9 mouse cellular contexts compared by ENCODE assay signal in the genomic region with DNA sequence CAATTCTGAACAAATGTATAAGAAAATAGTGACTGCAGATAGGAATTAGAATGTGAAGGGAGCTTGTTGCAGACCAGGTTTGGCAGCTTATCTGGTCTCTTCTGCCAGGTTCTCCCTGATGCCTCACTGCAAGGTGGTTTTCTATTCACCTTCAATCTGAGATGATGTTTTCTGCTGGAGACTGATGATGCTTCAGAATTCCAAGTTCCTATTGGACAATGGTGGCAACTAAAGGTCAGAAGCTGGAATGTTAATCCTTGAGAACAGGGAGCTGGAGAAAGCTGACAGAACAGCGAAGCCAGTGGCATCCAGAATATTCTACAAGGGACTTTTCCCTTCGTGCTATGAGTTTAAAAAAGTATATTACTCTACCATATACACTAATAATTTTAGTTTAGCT. TPM values are rescaled to one million over a fixed set of nuclear protein-coding genes. Genes with fewer than 3 reads are reported as not detected.
DNase-seq lines count a peak whose midpoint lies in the region; ATAC-seq lines count a peak whose summit lies in the region.
"Had no signal": no experiment of that assay in that cellular context is flagged by ENCODE, and none has a peak within 500 bp of the region (broad histone marks: within the 10 kb centered on the region; RNA-seq: fewer than 3 reads in every experiment).

No protein-coding gene starts in this region.

- H3K4me2 ChIP-seq in forebrain, embryonic 16.5 days (ENCODE audit: low read length): no peak overlapping the region
- H3K4me2 ChIP-seq: hindbrain, embryonic 15.5 days had no signal

- ATAC-seq in forebrain, embryonic 16.5 days: no peak
- no peak for ATAC-seq in megakaryocyte-erythroid progenitor cell, adult 5-6 weeks (replicated peaks; ENCODE audit: low FRiP score, low TSS enrichment, poor library complexity, severe bottlenecking)

- peak; percentile 58 for DNase-seq in layer of hippocampus, adult 11-12 months (ENCODE audit: low spot score)
- no peak for DNase-seq in layer of hippocampus, adult 9-11 months
- peak; percentile 52 for DNase-seq in Muller cell, postnatal 12 days (ENCODE audit: inconsistent ontology term)
- peak; percentile 59 for DNase-seq in brain, adult 2 months (ENCODE audit: low read depth, low spot score)
- peak; percentile 65 for DNase-seq in lung, postnatal 14 days

- no peaks in the 10 kb centered on the region for H3K4me1 ChIP-seq in forebrain, embryonic 16.5 days (replicated peaks; ENCODE audit: control insufficient read depth, insufficient read depth, low read length)
- H3K4me1 ChIP-seq: hindbrain, embryonic 15.5 days; megakaryocyte, embryonic 14.5 days had no signal

- no peak overlapping the region for H3K4me3 ChIP-seq in forebrain, embryonic 16.5 days (replicated peaks; ENCODE audit: low read length)
- H3K4me3 ChIP-seq: hindbrain, embryonic 15.5 days; megakaryocyte, embryonic 14.5 days had no signal

- 0 out of 2 replicates have a peak, but pooled peaks cover 2% of the 10 kb centered on the region for H3K27me3 ChIP-seq in forebrain, embryonic 16.5 days (replicated peaks; ENCODE audit: control insufficient read depth, insufficient read depth, low read length)
- H3K27me3 ChIP-seq: hindbrain, embryonic 15.5 days had no signal

- H3K36me3 ChIP-seq in forebrain, embryonic 16.5 days (ENCODE audit: control insufficient read depth, insufficient read depth): no peaks in the 10 kb centered on the region
- H3K36me3 ChIP-seq: hindbrain, embryonic 15.5 days had no signal

- no peaks in the 10 kb centered on the region for H3K9me3 ChIP-seq in forebrain, embryonic 16.5 days (ENCODE audit: control insufficient read depth, low read length)
- H3K9me3 ChIP-seq: hindbrain, embryonic 15.5 days; megakaryocyte, embryonic 14.5 days had no signal

- H3K27ac ChIP-seq in forebrain, embryonic 16.5 days (ENCODE audit: low read length): no peak overlapping the region
- H3K27ac ChIP-seq: hindbrain, embryonic 15.5 days had no signal

- WGBS in forebrain, embryonic 16.5 days: 32% methylated on average over 2 of the region's 2 CpGs

- H3K9ac ChIP-seq in forebrain, embryonic 16.5 days (replicated peaks; ENCODE audit: low read depth, low read length): no peak overlapping the region
- H3K9ac ChIP-seq: hindbrain, embryonic 15.5 days had no signal

RNA-seq across cellular contexts. Expression of gene Ubd, which starts 3.0 kb away (rescaled TPM):
- not detected in 2 replicates for polyA plus RNA-seq in forebrain, embryonic 16.5 days (2015; fragmentation: Nextera tagmentation; extraction: Ambion mirVana)
- not detected in 2 replicates for total RNA-seq in megakaryocyte-erythroid progenitor cell, adult 5-6 weeks (2014; fragmentation: Nextera tagmentation)
- 0.88 TPM in 1 of 2 replicates, not detected in the other for total RNA-seq in megakaryocyte-erythroid progenitor cell, adult 5-6 weeks (2017)
- polyA plus RNA-seq: hindbrain, embryonic 15.5 days had no signal

RNA-seq across cellular contexts. Expression of gene Olfr94, which starts 10.1 kb away (rescaled TPM):
- not detected in 2 replicates for polyA plus RNA-seq in forebrain, embryonic 16.5 days (2015; fragmentation: Nextera tagmentation; extraction: Ambion mirVana)
- total RNA-seq in megakaryocyte-erythroid progenitor cell, adult 5-6 weeks (2014; fragmentation: Nextera tagmentation): not detected in 2 replicates
- total RNA-seq in megakaryocyte-erythroid progenitor cell, adult 5-6 weeks (2017): not detected in 2 replicates
- polyA plus RNA-seq: hindbrain, embryonic 15.5 days had no signal

RNA-seq across cellular contexts. Expression of gene Olfr95, which starts 22.2 kb away (rescaled TPM):
- not detected in 2 replicates for polyA plus RNA-seq in forebrain, embryonic 16.5 days (2015; fragmentation: Nextera tagmentation; extraction: Ambion mirVana)
- not detected in 2 replicates for total RNA-seq in megakaryocyte-erythroid progenitor cell, adult 5-6 weeks (2014; fragmentation: Nextera tagmentation)
- not detected in 2 replicates for total RNA-seq in megakaryocyte-erythroid progenitor cell, adult 5-6 weeks (2017)
- polyA plus RNA-seq: hindbrain, embryonic 15.5 days had no signal

RNA-seq across cellular contexts. Expression of gene Olfr96, which starts 29.2 kb away (rescaled TPM):
- not detected in 2 replicates for polyA plus RNA-seq in forebrain, embryonic 16.5 days (2015; fragmentation: Nextera tagmentation; extraction: Ambion mirVana)
- not detected in 2 replicates for total RNA-seq in megakaryocyte-erythroid progenitor cell, adult 5-6 weeks (2014; fragmentation: Nextera tagmentation)
- not detected in 2 replicates for total RNA-seq in megakaryocyte-erythroid progenitor cell, adult 5-6 weeks (2017)
- polyA plus RNA-seq: hindbrain, embryonic 15.5 days had no signal

RNA-seq across cellular contexts. Expression of gene Olfr93, which starts 29.4 kb away (rescaled TPM):
- polyA plus RNA-seq in forebrain, embryonic 16.5 days (2015; fragmentation: Nextera tagmentation; extraction: Ambion mirVana): not detected in 2 replicates
- not detected in 2 replicates for total RNA-seq in megakaryocyte-erythroid progenitor cell, adult 5-6 weeks (2014; fragmentation: Nextera tagmentation)
- not detected in 2 replicates for total RNA-seq in megakaryocyte-erythroid progenitor cell, adult 5-6 weeks (2017)
- polyA plus RNA-seq: hindbrain, embryonic 15.5 days had no signal
